Mouse (Mus musculus): ENCODE measurements around the gene Glra4. TPM values are rescaled to one million over a fixed set of nuclear protein-coding genes. Genes with fewer than 3 reads are reported as not detected.

Glra4 gene
- total RNA-seq (2017): 0.09 TPM in 1 of 2 replicates, not detected in the other

DNA sequence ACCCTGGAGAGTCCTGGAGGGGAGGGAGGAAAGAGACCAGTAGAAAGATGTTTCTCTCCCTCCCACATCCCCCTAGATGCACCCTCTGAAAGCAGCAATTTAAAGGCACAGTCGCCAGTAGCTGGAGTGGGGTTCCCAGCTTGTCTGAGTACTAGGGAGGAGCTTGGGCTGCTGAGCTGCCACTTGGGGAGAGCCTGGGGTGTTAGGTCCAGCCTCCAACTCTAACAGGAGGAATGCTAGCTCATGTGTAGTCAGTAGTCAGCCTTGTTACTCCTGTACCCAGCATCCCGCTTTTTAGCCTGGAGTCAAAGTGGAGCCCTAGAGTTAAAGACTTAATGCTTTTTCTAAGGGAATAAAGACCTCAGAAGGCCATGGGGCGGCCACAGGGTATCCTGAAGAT, at the start of gene Glra4:
Gene Glra4 (minus strand): TSS at position 101 of the 400 bp plus-strand sequence.
- ATAC-seq (replicated peaks; ENCODE audit: low read depth, poor library complexity, severe bottlenecking): no peak

DNA sequence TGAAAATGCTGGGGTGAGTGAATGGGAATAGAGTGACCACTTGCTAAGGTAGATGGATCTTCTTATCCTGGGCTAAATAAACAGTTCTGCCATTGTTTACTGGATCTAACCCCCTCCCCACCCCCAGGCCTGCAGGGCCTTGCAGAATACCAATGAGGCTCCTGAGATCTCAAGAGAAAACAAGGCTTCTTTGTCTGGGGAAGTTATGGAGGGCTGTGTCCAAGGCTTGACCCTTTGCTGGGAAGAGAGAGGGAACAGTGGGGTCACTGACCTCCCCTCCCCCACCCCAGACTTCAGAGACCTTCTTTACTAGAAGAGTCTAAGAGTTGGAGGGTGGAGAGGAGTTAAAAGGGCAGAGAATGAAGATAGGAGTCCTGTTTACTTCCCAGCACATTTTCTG, 48.7 kb upstream of the Glra4 start:
- no peak for ATAC-seq (replicated peaks; ENCODE audit: low read depth, poor library complexity, severe bottlenecking)

DNA sequence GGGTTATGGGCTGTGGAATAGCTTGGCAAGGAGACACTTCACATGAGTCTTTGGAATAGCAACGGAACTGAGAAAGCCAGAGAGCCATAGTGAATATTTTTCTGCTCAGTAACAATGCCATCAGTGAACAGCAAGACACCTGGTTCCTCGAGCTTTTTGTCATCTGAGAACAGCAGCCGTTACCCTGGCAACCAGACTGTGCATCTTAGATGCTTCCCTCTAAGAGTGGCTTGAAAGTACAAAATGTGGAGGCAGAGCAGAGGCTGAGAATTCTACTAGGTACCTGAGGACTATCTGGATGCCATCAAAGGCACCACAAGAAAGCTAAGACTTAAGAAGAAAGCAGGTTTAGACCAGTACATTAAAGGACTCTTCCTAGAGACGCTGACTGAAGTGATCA, 45.1 kb upstream of the Glra4 start:
- ATAC-seq (replicated peaks; ENCODE audit: low read depth, poor library complexity, severe bottlenecking): no peak

DNA sequence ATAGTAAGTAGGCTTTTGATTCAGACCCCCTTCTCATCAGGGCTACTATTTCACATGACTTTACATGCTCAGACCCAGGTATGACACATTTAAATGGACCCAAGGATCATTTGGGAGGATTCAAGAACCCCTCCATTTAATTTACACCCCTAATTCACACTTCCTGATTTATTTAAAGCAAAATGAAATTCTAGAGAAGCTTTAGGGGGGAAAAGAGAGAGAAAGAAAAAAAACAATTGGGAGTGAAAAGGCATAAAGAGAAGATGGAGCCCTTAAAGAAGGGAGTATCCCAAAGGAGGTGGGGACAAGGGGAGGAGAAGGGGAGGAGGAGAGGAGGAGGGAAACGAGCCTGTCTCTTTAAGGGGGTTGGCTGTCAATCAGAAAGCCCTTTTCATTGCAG, 42.4 kb upstream of the Glra4 start, which contains the start of gene Plp1:
Gene Plp1 (plus strand): TSS at position 301 of the 400 bp plus-strand sequence.
- no peak for ATAC-seq (replicated peaks; ENCODE audit: low read depth, poor library complexity, severe bottlenecking)

DNA sequence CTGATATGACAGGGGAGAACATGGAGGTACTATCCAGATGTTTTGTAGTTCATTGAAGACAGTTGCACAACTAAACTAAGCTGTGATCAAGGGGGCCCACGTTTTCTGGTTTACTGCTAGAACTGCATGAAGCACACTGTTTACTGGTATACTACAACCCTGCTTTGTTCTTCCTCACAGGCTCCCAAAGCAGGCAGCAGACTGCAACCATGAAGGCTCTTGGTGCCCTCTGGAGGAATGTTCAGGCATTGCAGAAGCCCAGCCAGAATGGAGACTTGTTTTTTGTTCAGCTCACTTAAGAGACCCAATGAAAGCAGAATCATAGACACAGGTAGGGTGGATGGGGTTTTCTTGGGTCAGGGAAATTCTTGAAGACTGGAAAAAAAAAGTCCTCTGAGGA, 40.3 kb upstream of the Glra4 start:
- peak; percentile 98 for ATAC-seq (replicated peaks; ENCODE audit: low read depth, poor library complexity, severe bottlenecking)

DNA sequence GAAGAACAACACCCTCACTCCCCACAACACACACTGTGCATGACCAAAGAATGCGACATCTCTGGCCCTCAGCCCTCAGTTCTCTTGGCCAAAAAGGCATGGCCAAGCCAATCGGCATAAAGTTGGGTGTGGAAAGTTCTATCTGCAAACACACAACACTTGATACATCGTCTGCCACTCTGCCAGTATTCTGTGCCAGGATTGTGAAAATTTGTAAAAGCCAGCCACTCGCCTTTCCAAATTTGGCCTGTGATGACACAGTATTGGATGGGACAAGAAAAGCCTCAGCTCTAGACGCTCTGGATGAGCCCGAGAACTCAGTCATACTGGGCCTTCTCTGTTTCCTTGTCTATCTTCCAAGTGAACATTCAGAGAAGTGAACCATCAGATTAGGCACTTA, 39.8 kb upstream of the Glra4 start:
- no peak for ATAC-seq (replicated peaks; ENCODE audit: low read depth, poor library complexity, severe bottlenecking)

DNA sequence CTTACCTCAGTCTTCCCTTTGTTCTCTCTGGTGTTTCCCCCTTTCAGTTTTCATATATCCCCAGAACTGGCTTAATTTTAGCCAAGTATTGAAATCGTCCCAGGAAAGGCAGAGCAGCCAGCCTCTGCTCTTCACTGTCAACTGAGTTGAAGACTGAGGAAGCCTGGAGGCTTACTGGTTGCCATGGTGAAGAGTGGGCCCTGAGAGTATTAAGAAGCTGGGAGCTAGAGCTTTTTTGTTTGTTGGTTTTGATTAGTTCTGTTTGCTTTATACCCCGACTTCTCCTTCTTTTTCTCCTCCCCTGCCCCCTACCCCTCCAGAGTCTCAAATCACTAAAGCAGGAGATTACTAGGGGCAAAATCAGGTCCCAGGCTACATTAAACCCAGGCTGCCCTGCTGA, 17.3 kb upstream of the Glra4 start:
- no peak for ATAC-seq (replicated peaks; ENCODE audit: low read depth, poor library complexity, severe bottlenecking)

DNA sequence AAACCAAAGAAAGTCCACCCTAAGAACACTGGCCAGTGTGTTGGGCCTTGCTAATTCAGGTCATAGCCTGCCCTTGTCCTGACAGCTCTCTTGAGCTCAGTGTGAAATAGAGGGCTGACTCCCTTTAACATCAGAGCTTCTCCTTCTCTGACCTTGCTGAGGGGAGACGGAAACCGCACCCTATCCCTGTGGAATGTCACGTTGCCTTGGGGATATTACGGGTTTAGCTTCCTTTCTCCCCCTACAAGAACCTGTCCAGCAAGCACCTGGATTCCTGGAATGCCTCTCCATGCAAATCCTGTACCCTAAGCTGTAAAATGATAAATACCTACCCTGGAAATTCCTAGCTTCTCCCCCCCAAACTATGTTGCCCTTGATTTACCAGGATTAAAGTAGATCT, 9.5 kb upstream of the Glra4 start:
- ATAC-seq (replicated peaks; ENCODE audit: low read depth, poor library complexity, severe bottlenecking): no peak

DNA sequence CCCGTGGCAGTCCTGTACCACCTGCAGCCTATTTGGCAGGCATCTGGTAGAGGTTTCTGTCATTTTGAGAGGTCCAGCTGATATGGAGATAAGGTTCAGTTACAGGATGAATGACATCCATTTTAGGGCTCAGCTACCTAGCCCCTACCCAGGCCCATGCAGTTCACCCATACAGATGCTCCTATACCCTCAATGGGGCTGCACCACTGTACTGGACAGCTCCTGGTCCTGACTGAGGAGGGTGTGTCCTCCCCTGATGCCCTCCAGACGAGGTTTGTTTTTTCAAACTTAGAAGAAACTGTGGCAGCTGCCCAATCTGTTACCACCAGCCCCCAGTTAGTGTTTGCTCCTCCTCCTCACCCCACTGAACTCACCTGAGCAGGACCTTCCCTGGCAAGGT, 679 bp downstream of the Glra4 start:
- ATAC-seq (replicated peaks; ENCODE audit: low read depth, poor library complexity, severe bottlenecking): no peak

DNA sequence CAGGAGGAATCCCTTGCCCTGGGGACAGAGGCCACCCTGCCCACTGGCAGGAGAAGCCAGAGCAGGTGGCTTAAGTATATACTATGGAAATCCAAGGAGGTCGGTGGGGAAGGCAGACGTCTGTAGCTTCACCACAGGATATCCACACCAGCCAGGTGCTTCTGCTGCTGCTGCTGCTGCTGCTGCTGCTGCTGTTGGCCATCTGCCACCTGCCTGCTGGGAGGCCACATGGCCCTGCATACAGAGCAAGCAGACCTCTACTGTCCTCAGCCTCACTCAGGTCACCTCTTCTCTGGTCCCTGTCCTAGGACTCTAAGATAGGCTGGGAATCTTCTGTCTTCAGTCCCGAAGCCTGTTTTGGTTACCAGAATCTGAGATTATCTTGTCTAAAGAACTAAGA, 1.9 kb downstream of the Glra4 start:
- no peak for ATAC-seq (replicated peaks; ENCODE audit: low read depth, poor library complexity, severe bottlenecking)

DNA sequence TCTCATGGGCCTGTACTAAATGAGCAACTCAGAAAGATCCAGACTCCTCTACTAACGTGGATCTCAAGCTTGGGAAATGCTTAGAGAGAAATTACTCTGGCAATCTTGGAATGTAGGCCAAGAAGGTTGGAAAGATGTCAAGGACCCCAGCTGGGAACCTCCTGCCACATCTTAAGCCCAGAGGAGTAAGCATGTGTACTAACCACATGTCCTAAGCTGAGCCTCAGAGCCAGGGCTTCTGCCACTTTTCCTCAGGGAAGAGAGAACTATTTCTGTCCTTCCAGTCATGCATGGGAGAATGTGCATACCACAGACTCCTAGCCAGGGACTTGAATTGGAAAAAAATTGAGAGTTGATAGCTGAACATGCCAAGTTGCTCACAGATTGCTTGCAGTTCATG, 6.9 kb downstream of the Glra4 start:
- ATAC-seq (replicated peaks; ENCODE audit: low read depth, poor library complexity, severe bottlenecking): no peak

DNA sequence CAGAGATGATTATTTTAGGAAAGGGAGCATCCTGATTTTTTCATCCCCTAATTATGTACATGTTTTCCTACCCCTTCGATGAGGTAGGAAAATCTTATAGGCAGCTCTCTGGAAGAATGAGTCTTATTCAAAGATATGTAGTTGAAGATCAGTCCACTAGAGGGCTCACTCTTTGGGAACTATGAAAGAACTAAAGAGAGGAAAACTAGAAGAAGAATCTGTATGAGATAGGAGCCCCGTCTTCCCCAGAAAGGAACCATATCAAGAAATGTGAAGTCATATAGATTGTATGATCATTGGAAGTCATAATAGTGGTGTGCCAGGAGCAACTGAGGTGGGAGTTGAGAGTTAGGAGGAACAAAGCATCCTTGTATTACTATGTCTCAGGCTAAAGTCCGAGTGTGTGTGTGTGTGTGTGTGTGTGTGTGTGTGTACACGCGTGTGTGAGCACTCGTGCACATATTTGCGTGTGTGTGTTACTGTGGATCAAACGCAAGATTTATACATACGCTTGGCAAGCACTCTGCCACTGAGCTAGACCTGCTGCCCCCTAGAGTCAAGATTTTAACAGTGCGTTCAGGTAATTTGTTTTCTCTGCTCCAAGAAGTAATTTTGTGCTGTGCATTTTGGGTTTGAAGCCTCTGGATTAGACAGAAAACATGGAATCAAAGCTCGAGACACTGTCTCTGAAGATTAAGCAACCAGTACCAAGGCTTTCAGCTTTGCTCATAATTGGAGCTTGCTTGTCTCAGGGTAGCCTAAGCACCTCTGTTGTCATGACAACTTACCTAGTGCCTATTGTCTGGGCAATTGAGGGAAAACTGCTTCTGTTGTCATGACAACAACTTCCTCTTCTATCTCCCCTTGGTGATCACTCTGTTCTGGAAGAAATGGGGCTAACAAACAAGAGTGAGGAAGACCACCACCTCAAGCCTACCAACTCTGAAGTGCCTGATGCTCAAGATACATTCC, 18.6 kb downstream of the Glra4 start:
- ATAC-seq (replicated peaks; ENCODE audit: low read depth, poor library complexity, severe bottlenecking): peak; percentile 77

DNA sequence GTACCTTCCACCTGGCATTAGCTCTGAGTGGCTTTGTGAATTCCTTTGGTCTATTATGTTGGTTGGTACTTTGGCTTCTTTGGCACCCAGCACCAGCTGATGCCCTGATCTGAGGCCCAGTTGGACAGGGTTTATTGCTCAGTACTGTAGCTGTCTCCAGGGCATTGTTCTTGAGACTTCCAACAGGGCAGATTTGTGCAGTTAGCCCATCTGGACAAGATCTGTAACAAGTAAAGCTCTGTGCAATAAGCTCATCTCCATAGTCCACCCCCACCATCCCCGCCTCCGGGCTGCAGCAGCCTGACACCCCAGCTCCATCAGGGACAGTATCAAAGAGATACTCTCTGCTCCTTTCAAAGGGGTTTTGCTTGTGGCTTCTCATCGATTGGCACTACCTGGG, 24.5 kb downstream of the Glra4 start:
- no peak for ATAC-seq (replicated peaks; ENCODE audit: low read depth, poor library complexity, severe bottlenecking)

DNA sequence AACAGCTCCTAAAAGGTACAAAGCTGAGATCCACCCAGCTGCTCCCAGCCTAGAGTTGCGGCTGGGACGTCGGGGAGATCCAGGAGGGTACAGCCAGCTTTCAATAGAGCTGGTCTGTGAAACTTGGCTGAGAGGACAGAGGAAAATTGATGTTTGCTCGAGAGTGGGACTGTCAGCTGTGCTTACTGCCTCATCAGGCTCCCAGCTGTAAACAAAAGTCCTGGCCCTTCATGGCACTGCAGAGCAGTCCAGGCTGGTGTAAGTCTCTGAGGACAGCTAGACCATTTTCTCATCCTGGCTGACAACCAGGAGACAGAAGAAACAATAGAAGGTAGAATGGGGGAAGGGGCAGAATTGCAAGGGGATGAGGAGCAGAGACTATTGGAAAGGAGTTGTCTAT, 30.6 kb downstream of the Glra4 start:
- ATAC-seq (replicated peaks; ENCODE audit: low read depth, poor library complexity, severe bottlenecking): no peak

DNA sequence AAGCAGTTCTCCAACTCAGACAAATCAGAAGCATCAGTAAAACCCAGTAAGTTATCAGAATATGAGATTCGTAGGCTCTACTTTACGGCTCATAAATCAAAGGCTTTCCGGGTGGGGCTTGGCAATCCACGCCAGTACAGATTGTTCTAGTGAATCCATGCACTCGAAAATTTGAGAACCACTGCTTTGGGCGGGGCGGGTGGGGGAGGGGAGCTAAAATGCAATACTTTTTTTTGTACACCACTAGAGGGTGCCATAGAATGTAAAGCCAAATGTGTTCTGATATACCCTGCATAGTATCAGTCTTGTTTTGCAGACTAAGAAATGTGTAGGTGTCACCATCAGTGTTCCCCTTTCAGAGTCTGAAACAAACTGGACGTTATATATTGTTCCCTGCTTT, 35.3 kb downstream of the Glra4 start:
- no peak for ATAC-seq (replicated peaks; ENCODE audit: low read depth, poor library complexity, severe bottlenecking)

DNA sequence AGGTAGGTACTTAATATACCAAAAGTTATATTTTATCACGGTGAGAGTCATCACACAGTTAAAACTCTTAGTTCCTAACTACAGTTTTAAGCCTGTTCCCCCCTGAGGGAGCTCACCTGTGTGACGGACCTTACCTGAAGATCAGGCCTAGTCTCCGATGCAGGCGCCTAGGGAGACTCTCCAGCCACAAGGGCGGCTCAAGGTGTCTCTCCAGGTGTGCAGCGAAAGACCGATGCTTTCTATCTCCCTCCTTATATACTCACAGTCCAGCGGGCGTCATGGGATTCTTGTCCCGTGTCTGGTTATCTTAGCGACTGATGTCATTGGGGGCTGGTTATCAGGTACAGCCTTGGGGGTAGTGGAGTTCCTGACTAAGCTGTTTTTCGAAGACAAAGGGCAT, 36.5 kb downstream of the Glra4 start, which contains the start of gene Morf4l2:
Gene Morf4l2 (minus strand): TSS at position 232 of the 400 bp plus-strand sequence.
- no peak for ATAC-seq (replicated peaks; ENCODE audit: low read depth, poor library complexity, severe bottlenecking)

DNA sequence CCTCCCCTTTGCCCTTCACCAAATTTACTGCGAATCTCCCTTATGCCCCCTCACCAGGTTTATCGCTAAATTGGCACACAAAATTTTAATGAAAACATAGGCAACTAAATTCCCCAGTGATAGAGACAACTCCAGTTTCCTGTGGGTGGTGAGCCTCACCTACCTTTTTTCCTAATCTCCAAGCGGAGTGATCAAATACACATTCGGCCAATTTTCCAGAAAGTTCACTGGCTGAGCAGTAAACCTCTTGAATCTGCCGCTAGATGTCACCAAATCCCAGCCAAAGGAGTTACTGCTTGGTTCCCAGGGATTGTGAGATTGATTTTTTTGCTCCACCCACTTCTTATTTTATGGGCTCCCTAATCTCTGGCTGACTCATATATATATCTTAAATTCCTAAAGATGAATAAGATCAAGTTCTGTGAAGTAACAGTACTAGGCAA, 37.3 kb downstream of the Glra4 start:
- no peak for ATAC-seq (replicated peaks; ENCODE audit: low read depth, poor library complexity, severe bottlenecking)

DNA sequence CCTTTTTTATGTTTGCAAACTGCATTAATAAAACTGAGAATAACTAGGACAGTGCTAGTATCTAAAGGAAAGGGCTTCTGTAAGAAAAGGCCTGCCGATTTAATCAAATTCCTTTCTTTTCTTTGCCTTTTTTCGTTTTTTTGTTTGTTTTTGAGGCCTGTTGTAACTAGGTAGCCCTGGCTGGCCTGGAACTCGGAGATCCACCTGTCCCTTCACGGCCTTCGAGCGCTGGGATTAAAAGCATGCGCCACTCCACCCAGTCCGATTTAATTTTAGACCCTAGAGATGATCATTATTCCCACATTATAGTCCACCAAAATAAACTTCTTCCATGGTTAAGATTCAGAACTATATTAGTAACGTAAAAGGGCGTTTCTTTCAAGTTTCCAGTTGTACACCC, 37.7 kb downstream of the Glra4 start:
- no peak for ATAC-seq (replicated peaks; ENCODE audit: low read depth, poor library complexity, severe bottlenecking)

DNA sequence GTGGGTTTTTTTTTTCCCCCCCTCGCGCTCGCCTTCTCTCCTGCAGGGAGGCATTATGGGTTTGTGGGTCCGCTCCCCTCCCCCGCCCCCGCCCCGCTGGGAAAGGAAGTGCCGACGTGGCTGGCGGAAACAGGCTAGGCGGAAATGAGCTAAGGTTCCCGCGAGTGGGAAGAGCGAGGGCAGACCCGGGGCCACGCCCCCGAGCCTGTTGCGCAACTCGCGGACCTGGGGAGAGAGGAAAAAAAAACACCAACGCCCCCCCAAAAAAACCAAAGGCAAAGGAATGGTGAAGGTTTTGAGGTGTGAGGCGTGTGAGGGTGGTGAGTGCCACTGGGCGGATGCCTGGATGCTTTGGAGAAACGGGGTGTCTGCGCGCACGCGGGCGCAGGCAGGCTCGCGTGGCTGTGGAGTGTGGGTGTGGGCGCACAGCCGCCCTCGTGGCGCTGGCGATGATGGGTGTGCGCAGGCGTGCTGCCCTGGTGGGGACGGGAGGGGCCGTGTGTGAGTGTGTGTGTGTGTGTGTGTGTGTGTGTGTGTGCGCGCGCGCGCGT, 38.2 kb downstream of the Glra4 start:
- ATAC-seq (replicated peaks; ENCODE audit: low read depth, poor library complexity, severe bottlenecking): peak; percentile 51

DNA sequence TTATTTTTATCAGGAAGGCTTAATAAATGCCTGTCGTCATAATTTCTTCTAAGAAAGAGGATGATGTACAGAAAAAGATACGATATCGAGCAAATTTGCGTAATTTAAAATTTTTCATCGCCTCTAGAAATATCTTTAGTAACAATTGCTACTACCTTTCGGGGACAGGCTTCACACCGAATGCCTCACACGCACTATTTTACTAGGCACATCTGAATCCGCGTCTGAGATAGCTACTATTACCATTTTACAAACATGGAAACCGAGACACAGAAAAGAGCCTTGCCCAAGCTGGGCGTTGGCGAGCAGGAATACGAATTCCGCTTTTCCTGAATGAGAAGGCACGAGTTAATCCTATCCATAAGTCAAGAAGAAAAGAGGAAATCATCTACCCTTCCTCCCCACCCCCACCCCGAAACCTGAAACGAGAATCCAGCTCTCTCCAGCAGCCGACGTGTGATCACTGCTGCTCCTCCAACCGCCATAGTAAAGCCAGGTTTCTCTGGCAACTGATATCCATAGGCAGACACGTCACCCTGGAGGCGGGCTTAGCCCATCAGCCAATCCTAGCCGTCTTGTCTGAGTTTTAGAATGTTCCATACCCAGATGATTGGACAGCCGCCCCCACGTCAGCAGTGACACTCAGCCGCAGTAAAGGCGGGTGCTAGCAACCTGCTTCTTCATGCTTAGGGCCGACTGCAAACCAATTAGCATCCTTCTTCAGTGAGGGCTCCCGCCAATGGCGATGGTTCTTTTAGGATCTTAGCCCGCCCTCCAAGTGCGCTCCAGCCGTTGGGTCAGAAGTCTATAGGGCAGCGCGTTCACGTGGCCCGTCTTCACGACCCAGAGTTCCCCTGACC, 38.9 kb downstream of the Glra4 start:
- ATAC-seq (replicated peaks; ENCODE audit: low read depth, poor library complexity, severe bottlenecking): peak; percentile 87
